Mouse (Mus musculus) neural tube, embryonic 15.5 days (tissue): ENCODE data around the gene Slc38a3. TPM values are rescaled to one million over a fixed set of nuclear protein-coding genes. Genes with fewer than 3 reads are reported as not detected.

Experiments
- ATAC-seq: fragments of 200-750 bp; cut with Nextera tagmentation; 2 replicates; pipeline ENCODE4 v1.8.0; 2017; ENCODE audit warnings: mild to moderate bottlenecking, moderate TSS enrichment, moderate library complexity; ENCODE audit not compliant: low FRiP score
- H3K27ac ChIP-seq: fragments of 300-500 bp; sonication (generic); replicated peaks from 2 replicates; pipeline ENCODE4 v1.5.1; 2015; ENCODE audit warnings: mild to moderate bottlenecking, inconsistent platforms
- H3K27me3 ChIP-seq: fragments of 300-500 bp; sonication (generic); replicated peaks from 2 replicates; pipeline ENCODE4 v1.6.1; 2015; ENCODE audit warnings: inconsistent platforms
- H3K36me3 ChIP-seq: fragments of 300-500 bp; sonication (generic); 2 replicates; pipeline ENCODE4 v1.6.1; 2015; ENCODE audit warnings: inconsistent platforms
- H3K4me1 ChIP-seq: fragments of 300-500 bp; sonication (generic); 2 replicates; pipeline ENCODE4 v1.6.1; 2015; ENCODE audit warnings: inconsistent platforms
- H3K4me2 ChIP-seq: fragments of 300-500 bp; sonication (generic); 2 replicates; pipeline ENCODE4 v1.6.1; 2015; ENCODE audit warnings: inconsistent platforms, mild to moderate bottlenecking, moderate library complexity
- H3K4me3 ChIP-seq: fragments of 300-500 bp; sonication (generic); replicated peaks from 2 replicates; pipeline ENCODE4 v1.5.1; 2015; ENCODE audit warnings: mild to moderate bottlenecking, inconsistent platforms
- H3K9ac ChIP-seq: fragments of 300-500 bp; sonication (generic); replicated peaks from 2 replicates; pipeline ENCODE4 v1.6.1; 2015; ENCODE audit warnings: mild to moderate bottlenecking, inconsistent platforms
- H3K9me3 ChIP-seq: fragments of 300-500 bp; sonication (generic); replicated peaks from 2 replicates; pipeline ENCODE4 v1.6.1; 2016; ENCODE audit warnings: inconsistent platforms
- whole genome bisulfite sequencing: fragments of 180-500 bp; shearing (Covaris S2); methylation state at CpG from one replicate; pipeline ENCODE4 v1.1.7; 2015; ENCODE audit warnings: mixed read lengths; 5-methylcytosine and 5-hydroxymethylcytosine counted together
- polyA plus RNA-seq: library from polyadenylated mRNA; unstranded; fragments of >200 nt; fragmentation: Nextera tagmentation; extraction: Ambion mirVana; gene quantifications from 2 replicates; pipeline ENCODE4 v1.2.1, GENCODE M21; 2015

Gene Slc38a3
- polyA plus RNA-seq, 1 experiment from 2014 or later, result 35.4 TPM

GRCm38 (mm10) chr9:107611456-107612190 is 57.7 kb downstream of the Slc38a3 start:
- Histone ChIP-seq H3K36me3 (peaks cover 28% of the 10 kb centered on the region), H3K9me3 (no peaks in the 10 kb centered on the region), H3K4me1 (peaks cover 49% of the 10 kb centered on the region), H3K4me3 (peak overlapping the region; percentile 33), H3K27me3 (no peaks in the 10 kb centered on the region), H3K27ac (peak overlapping the region; percentile 97), H3K9ac (peak overlapping the region; percentile 57), H3K4me2 (peak overlapping the region; percentile 61)
- no peak; the same call in 1 of the 2 replicates for ATAC-seq
- 65% methylated on average over 6 of the region's 6 CpGs for WGBS

GRCm38 (mm10) chr9:107609433-107609830 is 59.9 kb downstream of the Slc38a3 start:
- no peak overlapping the region for H3K27ac ChIP-seq
- no peak overlapping the region for H3K4me3 ChIP-seq
- no peak overlapping the region for H3K9ac ChIP-seq
- H3K4me2 ChIP-seq, result no peak overlapping the region
- 72% methylated on average over 4 of the region's 4 CpGs for WGBS
- H3K36me3 ChIP-seq, result 0 out of 2 replicates have a peak, but pooled peaks cover 6% of the 10 kb centered on the region
- H3K27me3 ChIP-seq, result no peaks in the 10 kb centered on the region
- peaks cover 51% of the 10 kb centered on the region for H3K4me1 ChIP-seq
- no peaks in the 10 kb centered on the region for H3K9me3 ChIP-seq
- no peak for ATAC-seq

GRCm38 (mm10) chr9:107608741-107609432 is 60.4 kb downstream of the Slc38a3 start, which contains the start of gene Sema3b:
Gene Sema3b (minus strand): TSS chr9:107609229.
- WGBS, result 42% methylated on average over 11 of the region's 12 CpGs
- no peak for ATAC-seq
- Histone ChIP-seq H3K4me2 (no peak within 1 kb of the TSS), H3K36me3 (0 out of 2 replicates have a peak, but pooled peaks cover 2% of the 10 kb centered on the region), H3K9me3 (no peaks in the 10 kb centered on the region), H3K9ac (no peak within 1 kb of the TSS), H3K4me1 (peaks cover 51% of the 10 kb centered on the region), H3K27ac (no peak within 1 kb of the TSS), H3K27me3 (no peaks in the 10 kb centered on the region), H3K4me3 (no peak within 1 kb of the TSS)

GRCm38 (mm10) chr9:107607653-107608245 is 61.6 kb downstream of the Slc38a3 start:
- no peak overlapping the region for H3K4me2 ChIP-seq
- H3K9ac ChIP-seq, result no peak overlapping the region
- no peaks in the 10 kb centered on the region for H3K27me3 ChIP-seq
- no peaks in the 10 kb centered on the region for H3K36me3 ChIP-seq
- H3K4me1 ChIP-seq, result peaks cover 42% of the 10 kb centered on the region
- no peak for ATAC-seq
- H3K9me3 ChIP-seq, result no peaks in the 10 kb centered on the region
- no peak overlapping the region for H3K4me3 ChIP-seq
- 61% methylated on average over 9 of the region's 9 CpGs for WGBS
- H3K27ac ChIP-seq, result no peak overlapping the region

- no peak for ATAC-seq
- WGBS, result 52% methylated on average over 2 of the region's 2 CpGs
Observed at GRCm38 (mm10) chr9:107607036-107607435, 62.3 kb downstream of the Slc38a3 start.

GRCm38 (mm10) chr9:107606591-107606990 is 62.7 kb downstream of the Slc38a3 start:
- peak overlapping the region; percentile 22; the same call in 1 of the 2 replicates for H3K4me2 ChIP-seq
- ATAC-seq, result no peak

More at GRCm38 (mm10) chr9:107607036-107607435, 62.3 kb downstream of the Slc38a3 start:
- Histone ChIP-seq H3K36me3 (no peaks in the 10 kb centered on the region), H3K27ac (no peak overlapping the region), H3K27me3 (no peaks in the 10 kb centered on the region), H3K4me3 (no peak overlapping the region), H3K9ac (no peak overlapping the region), H3K4me2 (peak overlapping the region; percentile 22; the same call in 1 of the 2 replicates), H3K4me1 (peaks cover 42% of the 10 kb centered on the region), H3K9me3 (no peaks in the 10 kb centered on the region)

GRCm38 (mm10) chr9:107605041-107605661 is 64.2 kb downstream of the Slc38a3 start:
- Histone ChIP-seq H3K36me3 (no peaks in the 10 kb centered on the region), H3K4me3 (no peak overlapping the region), H3K9ac (no peak overlapping the region), H3K4me1 (peaks cover 37% of the 10 kb centered on the region), H3K9me3 (no peaks in the 10 kb centered on the region), H3K27me3 (no peaks in the 10 kb centered on the region), H3K27ac (no peak overlapping the region), H3K4me2 (peak overlapping the region; percentile 41)
- 38% methylated on average over 23 of the region's 23 CpGs for WGBS
- no peak for ATAC-seq

More at GRCm38 (mm10) chr9:107606591-107606990, 62.7 kb downstream of the Slc38a3 start:
- Histone ChIP-seq H3K4me1 (peaks cover 41% of the 10 kb centered on the region), H3K27ac (no peak overlapping the region), H3K4me3 (no peak overlapping the region), H3K9me3 (no peaks in the 10 kb centered on the region), H3K9ac (no peak overlapping the region), H3K27me3 (no peaks in the 10 kb centered on the region), H3K36me3 (no peaks in the 10 kb centered on the region)
- 22% methylated on average over 9 of the region's 9 CpGs for WGBS

- peaks cover 29% of the 10 kb centered on the region for H3K4me1 ChIP-seq
- no peak for ATAC-seq
Observed at GRCm38 (mm10) chr9:107603251-107603650, 66.1 kb downstream of the Slc38a3 start.

GRCm38 (mm10) chr9:107602068-107602648 is 67.2 kb downstream of the Slc38a3 start:
- Histone ChIP-seq H3K4me3 (no peak overlapping the region), H3K27me3 (no peaks in the 10 kb centered on the region)

More at GRCm38 (mm10) chr9:107603251-107603650, 66.1 kb downstream of the Slc38a3 start:
- no peaks in the 10 kb centered on the region for H3K27me3 ChIP-seq
- H3K9me3 ChIP-seq, result no peaks in the 10 kb centered on the region
- no peaks in the 10 kb centered on the region for H3K36me3 ChIP-seq
- 79% methylated on average over 6 of the region's 6 CpGs for WGBS
- H3K4me2 ChIP-seq, result no peak overlapping the region
- no peak overlapping the region for H3K4me3 ChIP-seq
- no peak overlapping the region for H3K27ac ChIP-seq
- H3K9ac ChIP-seq, result no peak overlapping the region

GRCm38 (mm10) chr9:107601275-107601674 is 68.1 kb downstream of the Slc38a3 start:
- Histone ChIP-seq H3K36me3 (no peaks in the 10 kb centered on the region), H3K9me3 (no peaks in the 10 kb centered on the region), H3K27ac (no peak overlapping the region), H3K4me3 (no peak overlapping the region), H3K9ac (no peak overlapping the region), H3K4me2 (no peak overlapping the region), H3K4me1 (peaks cover 16% of the 10 kb centered on the region), H3K27me3 (no peaks in the 10 kb centered on the region)
- ATAC-seq, result no peak
- WGBS, result 88% methylated on average over 11 of the region's 11 CpGs

More at GRCm38 (mm10) chr9:107602068-107602648, 67.2 kb downstream of the Slc38a3 start:
- H3K36me3 ChIP-seq, result no peaks in the 10 kb centered on the region
- no peaks in the 10 kb centered on the region for H3K9me3 ChIP-seq
- H3K4me1 ChIP-seq, result peaks cover 20% of the 10 kb centered on the region
- 14% methylated on average over 10 of the region's 10 CpGs for WGBS
- no peak overlapping the region for H3K9ac ChIP-seq
- H3K27ac ChIP-seq, result peak overlapping the region; percentile 64
- ATAC-seq, result peak; percentile 62; the same call in 1 of the 2 replicates
- H3K4me2 ChIP-seq, result no peak overlapping the region; the same call in 1 of the 2 replicates

- H3K4me2 ChIP-seq, result no peak overlapping the region
- no peak overlapping the region for H3K27ac ChIP-seq
- H3K9ac ChIP-seq, result no peak overlapping the region
- no peak overlapping the region for H3K4me3 ChIP-seq
- peaks cover 13% of the 10 kb centered on the region for H3K4me1 ChIP-seq
- H3K9me3 ChIP-seq, result no peaks in the 10 kb centered on the region
- no peaks in the 10 kb centered on the region for H3K36me3 ChIP-seq
- ATAC-seq, result no peak
- H3K27me3 ChIP-seq, result no peaks in the 10 kb centered on the region
- WGBS, result 87% methylated on average over 12 of the region's 12 CpGs
Observed at GRCm38 (mm10) chr9:107600745-107601144, 68.6 kb downstream of the Slc38a3 start.
